Mouse (Mus musculus) naive thymus-derived CD4-positive, alpha-beta T cell, adult 2 months (primary cell): ENCODE measurements around the gene Grin2a.

ENCODE experiments used
- DNase-seq: peaks from one replicate; pipeline ENCODE4 v3.0.0-alpha.2; 2011; ENCODE audit warnings: low read depth

The Grin2a gene

GRCm38 (mm10) chr16:9964469-9964868 is 30.9 kb downstream of the Grin2a start:
- no peak for DNase-seq

- no peak for DNase-seq
Observed at GRCm38 (mm10) chr16:9962482-9962881, 32.9 kb downstream of the Grin2a start.

- no peak for DNase-seq
Observed at GRCm38 (mm10) chr16:9959340-9959739, 36.0 kb downstream of the Grin2a start.

- DNase-seq: no peak
Observed at GRCm38 (mm10) chr16:9954266-9954665, 41.1 kb downstream of the Grin2a start.

GRCm38 (mm10) chr16:9953396-9953831 is 41.9 kb downstream of the Grin2a start:
- DNase-seq: no peak

- no peak for DNase-seq
Observed at GRCm38 (mm10) chr16:9949250-9949649, 46.1 kb downstream of the Grin2a start.

GRCm38 (mm10) chr16:9947430-9947829 is 47.9 kb downstream of the Grin2a start:
- no peak for DNase-seq

GRCm38 (mm10) chr16:9944836-9945235 is 50.5 kb downstream of the Grin2a start:
- DNase-seq: no peak

- no peak for DNase-seq
Observed at GRCm38 (mm10) chr16:9941306-9941930, 53.9 kb downstream of the Grin2a start.

- no peak for DNase-seq
Observed at GRCm38 (mm10) chr16:9940716-9941115, 54.6 kb downstream of the Grin2a start.

GRCm38 (mm10) chr16:9910672-9911071 is 84.7 kb downstream of the Grin2a start:
- no peak for DNase-seq

- no peak for DNase-seq
Observed at GRCm38 (mm10) chr16:9909225-9909624, 86.1 kb downstream of the Grin2a start.

- DNase-seq: no peak
Observed at GRCm38 (mm10) chr16:9904443-9904842, 90.9 kb downstream of the Grin2a start.

GRCm38 (mm10) chr16:9902680-9903463 is 92.5 kb downstream of the Grin2a start:
- DNase-seq: no peak

GRCm38 (mm10) chr16:9901433-9901832 is 93.9 kb downstream of the Grin2a start:
- DNase-seq: no peak

- DNase-seq: no peak
Observed at GRCm38 (mm10) chr16:9900996-9901395, 94.4 kb downstream of the Grin2a start.

GRCm38 (mm10) chr16:9900196-9900595 is 95.2 kb downstream of the Grin2a start:
- DNase-seq: no peak

GRCm38 (mm10) chr16:9899176-9899575 is 96.2 kb downstream of the Grin2a start:
- no peak for DNase-seq

- DNase-seq: no peak
Observed at GRCm38 (mm10) chr16:9895581-9895980, 99.8 kb downstream of the Grin2a start.

- no peak for DNase-seq
Observed at GRCm38 (mm10) chr16:9886155-9886554, 109.2 kb downstream of the Grin2a start.

- DNase-seq: no peak
Observed at GRCm38 (mm10) chr16:9884141-9884540, 111.2 kb downstream of the Grin2a start.

- no peak for DNase-seq
Observed at GRCm38 (mm10) chr16:9882420-9882819, 112.9 kb downstream of the Grin2a start.

- no peak for DNase-seq
Observed at GRCm38 (mm10) chr16:9873001-9873400, 122.4 kb downstream of the Grin2a start.

- DNase-seq: no peak
Observed at GRCm38 (mm10) chr16:9865710-9866109, 129.7 kb downstream of the Grin2a start.
